Mouse (Mus musculus): Measurements from ENCODE around the gene Rbfox3. TPM values are rescaled to one million over a fixed set of nuclear protein-coding genes. Genes with fewer than 3 reads are reported as not detected.

Gene Rbfox3
- total RNA-seq, 2 experiments from 2014 or later: 0.09 to 0.12 TPM

DNA sequence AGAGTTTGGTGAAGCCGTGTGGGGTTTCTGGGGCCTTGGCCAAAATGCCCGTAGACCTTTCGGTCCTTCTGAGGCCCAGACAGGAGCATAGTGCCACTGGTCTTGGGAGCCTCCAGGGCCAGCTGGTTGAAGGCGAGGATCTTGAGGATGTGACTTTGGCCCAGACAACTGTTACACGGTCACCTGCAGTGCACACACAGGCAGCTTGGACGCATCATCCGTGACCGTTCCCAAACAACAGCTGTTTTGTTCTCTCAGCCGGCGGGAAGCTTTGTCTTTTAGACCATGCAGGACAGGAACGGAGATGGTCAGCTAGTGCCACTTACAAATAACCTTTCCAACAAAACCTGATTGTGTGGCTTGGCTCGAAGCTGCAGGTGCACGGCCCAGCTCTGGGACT, 439.7 kb downstream of the Rbfox3 start:
- no peak for DNase-seq

DNA sequence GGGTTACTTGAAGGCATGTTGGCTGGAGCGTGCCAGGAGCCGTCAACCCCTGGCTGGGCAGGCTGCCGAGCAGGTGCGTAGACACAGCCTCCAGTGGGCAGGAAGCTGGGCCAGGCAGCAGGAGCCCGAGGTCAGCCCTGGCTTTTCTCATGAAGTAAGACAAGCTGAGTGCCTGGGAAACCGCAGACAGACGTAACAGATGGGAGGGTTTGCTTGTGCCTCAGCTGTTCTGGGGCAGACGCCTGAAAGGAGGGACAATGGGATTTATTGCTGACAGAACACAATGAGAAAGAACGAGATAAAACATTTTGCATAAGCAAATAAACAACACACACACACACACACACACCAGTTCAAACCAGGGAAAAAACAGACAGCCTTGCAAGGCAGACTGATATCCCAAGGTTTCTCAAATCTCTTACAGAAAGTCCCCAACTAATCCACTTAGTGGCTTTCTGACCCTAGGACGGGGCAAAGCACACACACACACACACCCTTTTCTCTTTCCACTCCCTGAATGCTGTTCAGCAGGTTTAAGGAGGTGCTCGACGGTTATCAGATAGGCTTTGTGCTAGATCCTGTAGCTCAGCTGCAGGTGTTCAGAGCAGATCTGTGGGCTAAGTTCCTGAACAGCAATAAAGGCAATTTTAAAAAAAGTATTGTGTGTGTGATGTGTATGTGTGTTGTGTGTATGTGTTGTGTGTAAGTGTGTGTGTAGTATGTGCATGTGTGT, 441.0 kb downstream of the Rbfox3 start:
- DNase-seq: no peak

DNA sequence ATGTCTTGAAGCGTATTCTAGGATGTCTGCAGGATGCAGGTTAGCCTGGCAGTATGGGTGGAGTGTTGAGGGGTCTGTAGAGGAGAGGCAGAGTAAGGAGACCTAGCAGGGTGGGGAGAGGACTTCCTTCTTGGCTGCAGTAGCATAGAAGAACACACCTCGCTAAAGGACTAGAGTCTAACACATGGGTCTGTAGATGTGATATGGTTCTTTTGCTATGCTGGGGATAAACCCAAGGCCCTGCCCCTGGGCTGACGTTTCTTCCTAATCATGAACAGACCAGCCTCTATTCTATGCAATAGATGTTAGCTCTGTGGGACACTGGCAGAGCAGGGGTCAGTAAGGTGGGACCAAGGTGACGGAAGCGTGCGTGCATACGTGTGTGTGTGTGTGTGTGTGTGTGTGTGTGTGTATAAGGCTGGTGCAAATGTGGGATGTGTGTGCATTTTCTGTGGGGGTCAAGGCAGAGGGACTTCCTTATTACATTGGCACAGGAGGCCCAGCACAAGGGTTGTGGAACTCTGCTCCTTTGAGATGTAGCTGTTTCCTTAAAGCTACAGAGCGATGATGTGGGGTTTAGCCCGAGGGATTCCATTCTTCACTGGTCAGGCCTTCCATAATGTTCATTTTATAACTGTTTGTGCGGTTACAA, 441.8 kb downstream of the Rbfox3 start:
- DNase-seq: no peak

DNA sequence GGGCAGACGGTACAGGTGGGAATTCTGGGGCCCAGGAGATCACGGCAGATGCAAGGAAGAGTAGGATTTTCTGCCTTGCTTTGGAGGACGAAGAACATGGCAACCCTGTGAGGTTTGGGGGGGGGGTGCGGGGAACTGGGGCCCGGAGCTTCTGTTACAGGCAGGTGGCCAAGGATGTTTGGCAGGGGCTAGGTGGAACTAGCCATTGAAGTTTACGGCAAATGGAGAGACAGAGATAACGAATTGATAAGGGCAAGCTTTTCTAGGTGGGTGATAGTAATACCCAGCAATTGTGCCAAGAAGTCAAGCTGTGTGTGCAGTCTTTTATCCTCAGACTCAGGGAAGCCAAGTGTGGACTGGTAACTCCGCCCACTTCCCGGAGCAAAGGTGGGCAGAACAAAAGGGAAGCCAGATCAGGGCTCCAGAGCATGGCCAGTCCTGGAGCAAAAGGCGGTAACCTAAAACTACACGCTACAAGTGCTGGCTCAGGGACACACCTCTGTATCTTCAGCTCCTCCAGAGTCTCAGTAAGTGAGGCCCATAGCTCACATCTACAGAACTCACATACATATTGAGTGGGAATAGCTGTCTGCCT, 443.9 kb downstream of the Rbfox3 start:
- DNase-seq: no peak

DNA sequence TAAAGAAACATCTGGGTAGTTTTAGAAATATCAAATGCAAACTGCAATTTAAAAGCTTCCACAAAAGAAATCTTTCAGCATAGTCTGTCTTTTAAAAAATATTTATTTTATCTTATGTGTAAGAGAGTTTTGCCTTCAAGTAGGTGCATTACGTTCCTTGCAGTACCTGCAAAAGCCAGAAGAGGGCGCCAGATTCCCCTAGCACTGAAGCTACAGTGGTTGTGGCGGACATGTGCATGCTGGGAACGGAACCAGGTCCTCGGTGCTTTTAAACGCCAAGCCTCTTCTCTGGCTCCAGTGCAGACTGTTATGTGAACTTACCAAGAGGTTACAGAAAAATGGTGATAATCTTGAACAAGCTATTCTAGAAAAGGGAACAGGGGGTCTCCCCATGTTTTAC, 451.1 kb downstream of the Rbfox3 start:
- DNase-seq: peak; percentile 38

DNA sequence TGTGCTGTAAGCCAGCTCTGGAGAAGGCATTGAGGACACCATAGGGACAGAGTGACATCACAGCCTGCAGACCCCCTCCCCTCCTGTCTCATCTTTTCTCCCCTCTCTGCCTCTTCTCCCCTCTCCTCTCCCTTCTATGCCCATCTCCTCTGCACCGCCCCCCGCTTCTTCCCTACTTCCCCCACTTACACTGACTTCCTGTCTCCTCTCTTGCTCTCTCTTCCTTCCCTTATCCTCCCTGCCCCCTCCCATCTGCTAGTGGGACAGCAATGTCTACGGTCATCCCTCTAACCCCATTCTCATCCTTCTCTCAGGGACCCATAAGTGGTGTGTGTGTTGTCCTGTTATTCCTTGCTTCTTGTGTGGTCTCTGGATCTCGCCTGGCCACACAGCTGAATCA, 451.9 kb downstream of the Rbfox3 start:
- DNase-seq: no peak

DNA sequence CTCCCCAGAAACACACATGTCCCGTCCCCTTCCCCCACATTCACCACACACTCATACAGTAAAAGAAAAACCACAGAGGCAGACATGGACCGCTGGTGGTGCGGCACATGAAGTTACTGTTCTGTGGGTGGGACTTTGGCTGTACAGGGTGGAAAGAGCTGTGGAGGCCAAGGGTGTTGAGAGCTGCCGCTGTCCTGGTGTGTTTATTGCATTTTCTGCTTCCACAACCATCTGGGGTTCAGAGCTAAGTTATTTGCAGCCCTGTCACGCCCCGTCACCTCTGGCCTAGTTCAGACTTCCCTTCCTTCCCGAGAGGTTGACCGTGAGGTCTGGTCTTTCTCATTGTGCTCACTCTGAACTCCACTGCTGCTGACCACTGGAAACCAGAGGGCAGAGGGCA, 452.3 kb downstream of the Rbfox3 start:
- peak; percentile 64 for DNase-seq

DNA sequence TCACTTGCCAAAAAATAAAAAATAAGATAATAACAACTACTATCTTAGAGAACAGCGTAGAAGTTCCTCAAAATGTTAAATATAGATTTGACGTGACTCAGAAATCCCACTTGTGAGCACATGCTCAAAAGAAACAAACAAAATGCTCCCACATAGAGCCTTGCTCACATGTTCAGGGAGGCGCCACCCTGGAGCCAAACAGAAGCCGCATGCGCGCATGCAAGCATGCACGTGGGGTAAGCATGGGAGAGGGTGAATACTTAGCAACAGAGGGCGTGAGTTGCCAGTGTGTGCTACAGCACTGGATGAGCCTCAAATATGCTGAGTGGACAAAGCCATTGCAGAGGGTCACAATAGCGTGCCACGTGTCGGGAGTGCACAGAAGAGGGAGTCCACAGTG, 454.5 kb downstream of the Rbfox3 start:
- DNase-seq: peak; percentile 37

DNA sequence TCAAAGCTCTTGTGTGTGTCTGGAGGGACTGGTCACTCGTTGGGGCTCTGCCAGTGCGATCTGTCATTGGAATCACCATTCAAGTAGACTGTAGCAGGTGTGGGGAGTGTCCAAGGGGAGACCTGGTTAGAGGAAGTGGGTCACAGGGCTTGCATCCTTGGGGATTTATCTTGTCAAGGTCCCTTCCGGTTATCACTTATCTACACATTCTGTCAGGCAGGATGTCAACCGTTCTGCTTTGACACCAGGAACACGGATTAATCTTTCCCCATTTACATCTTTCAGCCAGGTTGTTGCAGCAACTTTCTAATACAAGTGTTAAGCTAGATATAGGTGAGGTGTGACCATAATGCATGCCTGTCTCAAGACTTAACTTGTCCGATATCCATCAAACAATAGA, 455.6 kb downstream of the Rbfox3 start:
- DNase-seq: no peak

DNA sequence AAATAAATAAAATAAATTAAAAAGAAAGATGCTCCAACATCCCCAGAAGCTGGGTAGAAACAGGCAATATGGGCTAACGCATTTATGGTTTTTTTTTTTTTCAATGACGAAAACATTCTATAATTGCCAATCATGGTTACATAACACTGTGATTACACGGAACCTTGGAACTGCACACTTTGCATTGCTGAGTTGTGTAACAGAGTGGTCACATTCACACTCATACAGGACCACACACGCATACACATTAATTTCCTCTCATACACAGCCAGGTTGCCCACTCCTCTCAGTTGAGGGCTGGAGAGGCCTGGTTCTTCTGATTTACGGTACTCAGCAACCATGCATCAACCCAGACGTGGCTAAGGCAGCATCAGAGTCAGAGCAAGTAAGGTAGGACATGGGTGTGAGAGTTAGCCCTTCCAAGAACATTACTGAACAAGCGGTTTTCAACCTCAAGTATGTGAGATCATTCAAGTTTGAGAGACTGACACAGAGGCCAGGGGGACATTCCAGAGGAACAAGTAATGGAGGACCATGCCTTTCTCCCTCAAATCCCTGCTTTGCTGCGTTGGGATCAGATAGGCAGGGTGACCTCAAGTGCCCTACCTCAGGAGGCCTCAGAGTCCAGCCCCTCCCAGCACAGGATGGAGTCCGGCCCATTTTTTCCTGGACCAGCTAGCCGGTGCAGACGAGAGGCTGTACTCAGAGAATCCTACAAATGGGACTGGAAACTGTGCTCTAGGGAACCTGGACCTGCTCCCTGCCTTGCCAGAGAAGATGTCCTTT, 457.3 kb downstream of the Rbfox3 start:
- no peak for DNase-seq

DNA sequence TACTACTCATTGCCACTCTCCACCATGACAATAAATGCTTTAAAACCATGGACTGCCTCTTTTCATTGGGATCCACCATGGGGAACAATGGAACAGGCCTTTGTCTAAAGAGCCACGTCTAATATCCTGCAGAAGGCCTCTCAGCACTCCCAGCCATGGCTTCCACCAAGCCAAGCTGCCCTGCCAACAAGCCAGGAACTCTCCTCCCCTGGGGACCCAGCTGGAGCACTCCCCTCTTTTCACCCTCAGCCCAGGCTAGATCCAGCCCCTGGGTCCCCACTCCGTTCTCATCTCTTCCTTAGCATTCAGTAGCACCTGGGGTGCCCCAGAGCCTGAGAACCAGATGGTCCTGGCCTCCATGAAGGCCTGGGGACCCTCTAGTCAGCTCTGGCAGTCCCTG, 458.4 kb downstream of the Rbfox3 start:
- DNase-seq: no peak

DNA sequence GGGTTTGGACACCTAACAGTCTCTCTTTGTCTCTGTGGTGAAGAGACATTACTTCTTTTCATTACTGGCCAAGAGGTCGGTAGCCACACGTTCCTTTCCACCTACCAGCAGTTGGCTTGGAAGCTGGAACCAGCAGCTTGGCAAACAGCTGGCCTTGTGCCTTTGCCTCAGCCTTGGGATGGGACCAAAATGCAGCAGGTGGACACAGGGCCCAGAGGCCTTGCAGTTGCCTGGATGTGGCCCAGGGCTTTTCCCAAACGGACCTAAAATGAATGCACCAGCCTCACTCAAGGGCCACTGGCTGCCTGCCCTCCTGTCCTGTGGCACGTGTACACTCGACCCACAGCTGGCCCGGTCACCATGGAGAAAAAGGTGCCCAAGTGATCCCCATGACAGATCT, 460.2 kb downstream of the Rbfox3 start:
- no peak for DNase-seq

DNA sequence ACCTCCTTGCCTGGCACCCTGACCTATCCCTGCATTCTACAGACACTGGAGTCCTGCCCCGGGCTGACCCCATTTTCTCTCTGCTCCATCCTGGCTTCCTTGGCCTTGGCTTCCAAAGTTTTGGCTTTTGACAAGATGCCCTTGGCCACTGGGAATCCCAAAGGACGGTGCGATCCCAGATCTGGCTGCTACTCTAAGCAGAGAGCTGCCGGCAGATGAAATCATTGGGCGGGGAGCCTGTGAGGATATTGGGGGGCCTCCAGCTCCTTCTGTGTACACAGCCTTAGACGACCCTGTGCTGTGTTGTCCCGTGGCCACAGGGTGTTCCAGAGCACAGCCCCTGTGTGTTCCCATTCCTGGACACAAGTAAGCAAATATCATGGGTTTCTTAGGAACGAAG, 463.0 kb downstream of the Rbfox3 start:
- peak; percentile 55 for DNase-seq

DNA sequence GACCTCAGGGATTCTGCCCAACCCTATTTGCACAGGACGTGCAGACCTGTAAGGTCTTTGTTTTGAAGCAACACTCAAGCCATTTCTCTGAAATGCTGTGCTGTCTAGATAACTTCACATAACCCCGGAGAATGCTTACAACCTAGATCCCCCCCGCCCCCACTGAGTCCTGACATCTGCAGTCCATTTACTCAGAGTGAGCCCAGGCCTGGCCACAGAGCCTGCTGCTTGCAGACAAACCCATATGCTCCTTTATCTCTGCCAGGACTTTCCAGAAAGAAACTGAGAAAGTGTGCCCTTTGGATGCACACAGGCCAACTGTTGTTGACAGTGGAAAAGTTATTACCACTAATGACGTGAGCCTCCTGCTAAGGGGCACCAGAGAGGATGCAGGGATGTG, 464.1 kb downstream of the Rbfox3 start:
- DNase-seq: no peak

DNA sequence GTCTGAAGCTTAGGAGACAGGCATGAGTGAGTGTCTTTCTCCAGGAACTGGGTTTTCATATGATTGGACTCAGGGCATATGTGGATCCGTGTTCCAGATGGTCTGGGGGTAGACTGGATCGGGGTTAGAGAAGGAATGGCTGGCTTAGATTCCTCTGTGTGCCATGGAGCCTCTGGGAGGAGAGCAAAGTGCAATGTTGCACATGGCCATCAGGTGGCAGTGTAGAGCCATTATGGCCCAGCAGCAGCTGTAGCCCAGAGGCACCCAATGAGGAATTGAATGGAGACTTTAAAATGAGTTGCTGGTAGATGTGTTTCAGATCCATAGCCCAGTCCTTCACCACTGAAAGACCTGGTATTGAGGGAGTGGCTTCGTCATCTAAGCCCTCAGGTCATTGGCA, 465.6 kb downstream of the Rbfox3 start:
- peak; percentile 84 for DNase-seq

DNA sequence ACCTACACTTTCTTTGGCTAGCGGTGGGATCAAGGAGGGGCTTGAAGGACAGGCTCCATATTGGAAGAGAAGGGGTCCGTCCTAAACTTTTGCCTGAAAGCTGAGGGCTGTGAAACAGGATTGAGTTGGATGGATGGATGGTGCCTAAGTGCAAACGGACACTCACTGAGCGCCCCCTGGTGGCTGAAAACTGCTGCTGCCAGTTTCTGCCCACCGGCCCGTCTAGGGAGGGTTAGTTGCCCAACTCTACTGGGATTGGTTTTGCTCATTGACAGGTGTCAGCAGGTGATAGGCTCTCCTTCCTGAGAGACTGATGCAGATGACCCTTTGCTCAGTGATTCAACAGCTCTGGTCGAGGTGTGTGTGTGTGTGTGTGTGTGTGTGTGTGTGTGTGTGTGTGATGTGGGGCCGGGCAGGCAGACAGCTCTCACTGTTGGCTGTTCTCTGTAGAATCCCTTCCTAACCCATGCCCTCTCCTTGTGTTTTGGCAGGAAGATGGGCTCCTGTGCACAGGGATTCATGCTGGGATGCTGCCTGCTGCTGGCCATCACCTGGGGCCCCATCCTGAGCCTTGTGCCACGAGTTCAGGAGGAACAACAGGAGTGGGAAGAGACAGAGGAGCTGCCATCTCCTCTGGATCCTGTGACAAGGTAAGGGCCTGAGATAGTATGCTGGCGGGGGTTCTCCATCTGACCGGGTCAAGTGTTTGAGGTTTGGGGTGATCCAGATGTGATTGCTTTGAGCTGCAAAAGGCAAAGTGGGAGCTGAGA, 468.0 kb downstream of the Rbfox3 start:
- DNase-seq: peak; percentile 89

DNA sequence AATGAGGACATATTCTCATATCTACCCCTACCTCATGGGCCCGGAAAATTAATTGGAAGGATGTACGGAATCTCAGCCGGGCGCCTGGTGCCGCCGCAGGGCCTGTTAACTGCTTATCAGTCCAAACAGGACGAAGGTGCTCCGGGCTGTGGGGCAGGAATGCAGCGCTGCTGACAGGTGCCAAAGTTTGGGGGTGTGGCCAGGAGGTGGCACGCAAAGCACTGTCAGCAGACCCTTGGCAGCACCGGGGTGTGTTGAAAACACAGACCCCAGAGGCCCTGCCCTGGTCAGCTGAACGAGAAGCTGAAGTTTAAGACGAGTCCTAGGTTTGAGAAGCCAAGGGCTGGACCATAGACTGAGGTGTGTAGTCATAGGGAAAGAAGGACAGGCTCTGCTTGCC, 468.7 kb downstream of the Rbfox3 start:
- no peak for DNase-seq

Small RNAs within 50 kb of the gene (microRNA-seq; reads per million reads assigned to microRNA genes)
- gene Gm25040: 0 reads per million in 2 experiments

Other genes with a start within 250 kb of the Rbfox3 start
- not detected for gene Enpp7, start 76.6 kb upstream of the Rbfox3 start, total RNA-seq (2021)
- gene Cbx2, start 111.4 kb upstream of the Rbfox3 start, total RNA-seq (2021): 1 to 10 TPM; 7.6 to 7.8 TPM
- 1 to 10 TPM; 5.6 to 5.7 TPM for gene Cbx8, start 129.4 kb upstream of the Rbfox3 start, total RNA-seq (2021)
- gene Cbx4, start 174.6 kb upstream of the Rbfox3 start, total RNA-seq (2021): 10 to 100 TPM; 30.5 to 34.9 TPM